Mouse (Mus musculus) neutrophil, adult 65 days (primary cell): ENCODE results near the gene Coq10b. TPM values are rescaled to one million over a fixed set of nuclear protein-coding genes. Genes with fewer than 3 reads are reported as not detected.

Experiments used
- total RNA-seq: library from RNA; stranded (reverse); gene quantifications from 2 replicates; pipeline ENCODE4 v1.2.4, GENCODE M21; 2023

Coq10b gene
- 29.9 and 34.4 TPM in 2 replicates for total RNA-seq

DNA sequence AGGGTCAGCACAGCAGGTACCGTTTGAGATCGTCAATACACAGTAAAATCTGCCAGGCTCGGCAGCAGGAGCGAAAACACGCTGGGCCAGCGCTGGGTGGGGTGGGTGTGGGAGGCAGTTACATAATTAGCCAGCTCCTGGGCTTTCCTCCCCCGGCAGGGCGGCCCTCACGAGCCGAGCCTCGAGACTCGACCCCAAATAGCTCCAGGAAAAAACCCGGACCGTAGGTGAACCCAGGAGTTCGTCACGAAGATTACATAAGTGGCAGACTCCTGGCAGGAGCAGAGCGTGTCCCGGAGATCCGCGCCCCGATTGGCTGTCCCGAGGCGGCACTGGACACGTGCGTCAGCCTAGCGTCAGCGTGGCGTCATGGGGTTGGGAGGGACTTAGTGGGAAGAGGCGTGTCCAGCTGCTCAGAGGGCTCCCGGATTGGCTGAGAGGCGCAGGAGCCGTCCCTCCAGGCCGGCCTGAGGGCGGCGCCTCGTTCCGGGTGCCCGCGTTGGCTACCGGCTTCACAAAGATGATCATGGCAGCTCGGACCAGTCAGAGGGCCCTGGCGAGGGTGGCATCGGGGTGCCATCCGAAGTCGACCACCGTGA is at the start of gene Coq10b:
Gene Coq10b, plus strand, starts transcription at position 416 of the 599 bp plus-strand sequence.

DNA sequence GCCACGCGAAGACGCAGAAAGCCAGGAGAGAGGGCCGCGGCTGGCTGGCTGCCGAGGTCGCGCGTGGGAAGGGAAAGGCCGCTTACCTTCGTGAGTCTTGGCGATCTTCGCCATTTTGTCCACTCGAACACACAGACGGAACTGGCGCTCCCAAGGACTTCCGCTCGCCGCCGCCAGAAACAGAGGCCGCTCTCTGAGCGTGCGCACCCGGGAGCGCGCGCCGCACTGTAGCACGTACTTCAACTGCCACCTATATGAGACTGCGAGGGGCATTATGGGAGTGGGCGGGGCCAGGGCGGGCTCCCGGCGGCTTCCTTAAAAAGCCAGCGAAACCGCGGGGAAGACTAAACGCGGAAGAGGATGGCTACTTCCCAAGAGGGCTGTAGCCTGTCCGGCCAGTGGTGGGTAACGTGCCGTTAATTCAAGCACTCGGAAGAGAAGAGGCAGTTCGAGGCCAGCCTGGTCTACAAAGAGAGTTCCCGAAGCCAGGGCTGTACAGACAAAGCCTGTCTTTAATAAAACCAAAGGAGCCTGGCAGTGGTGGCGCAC is 25.2 kb upstream of the Coq10b start, which contains the start of gene Sf3b1:
Gene Sf3b1, minus strand, starts transcription at position 229 of the 549 bp plus-strand sequence.

DNA sequence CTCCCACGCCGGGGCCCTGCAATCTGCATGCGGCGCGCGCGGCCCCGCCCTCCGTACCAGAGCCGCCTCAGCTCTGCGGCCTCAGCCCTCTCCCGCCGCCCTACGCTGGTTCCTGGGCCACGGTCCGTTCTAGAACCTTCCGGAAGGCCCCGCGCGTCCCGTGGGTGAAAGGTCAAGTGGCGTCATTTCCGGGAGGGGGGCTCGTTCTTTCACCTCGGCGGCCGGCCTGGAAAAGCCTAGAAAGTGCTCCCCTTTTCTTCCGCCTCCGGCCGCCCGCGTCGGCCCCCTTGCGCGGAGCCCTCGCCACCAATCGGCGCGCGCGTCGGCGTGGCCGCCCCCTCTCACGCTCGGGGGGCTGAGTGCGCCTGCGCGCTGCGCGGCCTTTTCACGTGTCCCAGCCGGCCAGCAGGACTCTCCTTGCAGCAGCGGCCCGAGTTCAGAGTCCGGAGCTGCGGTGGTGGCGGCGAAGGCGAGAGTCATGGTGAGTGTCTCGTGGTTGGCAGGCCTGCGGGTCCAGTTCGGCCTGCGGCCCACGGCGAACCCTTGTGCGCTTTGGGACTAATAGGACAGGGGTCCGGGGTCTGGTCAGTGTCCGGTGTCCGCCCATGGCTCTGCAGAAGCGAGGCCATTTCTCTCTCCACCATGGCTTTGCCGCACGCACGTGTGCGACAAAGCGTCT is 35.5 kb downstream of the Coq10b start, which contains the start of the genes Hspe1 and Hspd1:
Gene Hspe1, plus strand, starts transcription at position 201 of the 679 bp plus-strand sequence.
Gene Hspd1, minus strand, starts transcription at position 312 of the 679 bp plus-strand sequence.

Other genes starting within 250 kb of the Coq10b start
- gene Ankrd44, start 126.4 kb upstream of the Coq10b start, total RNA-seq = 292 and 384 TPM in 2 replicates
- gene Sf3b1, start 25.3 kb upstream of the Coq10b start, total RNA-seq = 250 and 339 TPM in 2 replicates
- 21.5 and 22.8 TPM in 2 replicates for gene Hspe1, start 35.4 kb downstream of the Coq10b start, total RNA-seq
- gene Hspd1, start 35.5 kb downstream of the Coq10b start, total RNA-seq = 38.6 and 43.8 TPM in 2 replicates
- gene Mob4, start 78.5 kb downstream of the Coq10b start, total RNA-seq = 77.0 and 77.2 TPM in 2 replicates
- gene Rftn2, start 174.0 kb downstream of the Coq10b start, total RNA-seq = 0.60 and 0.88 TPM in 2 replicates
- 1.3 and 1.5 TPM in 2 replicates for gene Mars2, start 184.4 kb downstream of the Coq10b start, total RNA-seq